Mouse (Mus musculus) cerebellum, adult 11 months (tissue): ENCODE measurements around the gene Irf9.

Experiments
- DNase-seq: peaks from one replicate; pipeline ENCODE4 v3.0.0; 2022

Irf9 gene

GRCm38 (mm10) chr14:55603271-55603632 is at the start of gene Irf9:
TSS of gene Irf9 (plus strand) at chr14:55603571.
- no peak for DNase-seq

- DNase-seq: no peak
Observed at GRCm38 (mm10) chr14:55554635-55555034, 48.7 kb upstream of the Irf9 start.

GRCm38 (mm10) chr14:55555788-55556187 is 47.6 kb upstream of the Irf9 start:
- DNase-seq: no peak

GRCm38 (mm10) chr14:55557003-55557402 is 46.4 kb upstream of the Irf9 start:
- DNase-seq: peak; percentile 69

GRCm38 (mm10) chr14:55557587-55557986 is 45.8 kb upstream of the Irf9 start:
- no peak for DNase-seq

- no peak for DNase-seq
Observed at GRCm38 (mm10) chr14:55558740-55559448, 44.5 kb upstream of the Irf9 start.

GRCm38 (mm10) chr14:55559799-55560201 is 43.6 kb upstream of the Irf9 start, which contains the start of gene Dcaf11:
TSS of gene Dcaf11 (plus strand) at chr14:55560006.
- peak; percentile 91 for DNase-seq

- DNase-seq: peak; percentile 98
Observed at GRCm38 (mm10) chr14:55560202-55561073, 42.9 kb upstream of the Irf9 start, which contains the start of gene A730061H03Rik. TSS of gene A730061H03Rik (minus strand) at chr14:55560406.

- DNase-seq: no peak
Observed at GRCm38 (mm10) chr14:55561860-55562259, 41.5 kb upstream of the Irf9 start.

GRCm38 (mm10) chr14:55563249-55563648 is 40.1 kb upstream of the Irf9 start:
- no peak for DNase-seq

GRCm38 (mm10) chr14:55565748-55566147 is 37.6 kb upstream of the Irf9 start:
- no peak for DNase-seq

- no peak for DNase-seq
Observed at GRCm38 (mm10) chr14:55567496-55567895, 35.9 kb upstream of the Irf9 start.

- DNase-seq: no peak
Observed at GRCm38 (mm10) chr14:55570588-55570987, 32.8 kb upstream of the Irf9 start.

- DNase-seq: no peak
Observed at GRCm38 (mm10) chr14:55571760-55572159, 31.6 kb upstream of the Irf9 start.

GRCm38 (mm10) chr14:55575302-55575701 is 28.1 kb upstream of the Irf9 start, which contains the start of gene Fitm1:
TSS of gene Fitm1 (plus strand) at chr14:55575617.
- DNase-seq: no peak

GRCm38 (mm10) chr14:55575711-55576110 is 27.7 kb upstream of the Irf9 start:
- DNase-seq: no peak

- no peak for DNase-seq
Observed at GRCm38 (mm10) chr14:55576376-55576775, 27.0 kb upstream of the Irf9 start.

- DNase-seq: peak; percentile 49
Observed at GRCm38 (mm10) chr14:55577871-55578667, 25.3 kb upstream of the Irf9 start, which contains the start of gene Psme1. TSS of gene Psme1 (plus strand) at chr14:55578123.

- peak; percentile 54 for DNase-seq
Observed at GRCm38 (mm10) chr14:55578668-55579269, 24.6 kb upstream of the Irf9 start.

GRCm38 (mm10) chr14:55579511-55580496 is 23.6 kb upstream of the Irf9 start:
- no peak for DNase-seq

- no peak for DNase-seq
Observed at GRCm38 (mm10) chr14:55580731-55581130, 22.6 kb upstream of the Irf9 start.
